Mouse (Mus musculus): ENCODE data around the gene Ppa1. TPM values are rescaled to one million over a fixed set of nuclear protein-coding genes. Genes with fewer than 3 reads are reported as not detected.
"Not testable (repeated sequence)": the region's sequence is repeated elsewhere in the genome, so short reads cannot be mapped to it uniquely, and the experiment has no call there.

Gene Ppa1
- polyA plus RNA-seq (2015; fragmentation: Nextera tagmentation; extraction: Ambion mirVana) = 194 and 195 TPM in 2 replicates

GRCm38 (mm10) chr10:61647790-61648736, at the start of gene Ppa1:
TSS of gene Ppa1 (plus strand) at chr10:61648552.
- ATAC-seq (ENCODE audit: insufficient number of reproducible peaks, insufficient read depth, low FRiP score, low TSS enrichment, low read depth) = peak; percentile 91
- peak within 1 kb of the TSS; percentile 89 for H3K9ac ChIP-seq
- peaks cover 6% of the 10 kb centered on the region; the same call in 1 of the 2 replicates for H3K36me3 ChIP-seq
- peaks cover 19% of the 10 kb centered on the region for H3K4me1 ChIP-seq
- peak within 1 kb of the TSS; percentile 84 for H3K4me3 ChIP-seq
- H3K27ac ChIP-seq = peak within 1 kb of the TSS; percentile 80
- peak within 1 kb of the TSS; percentile 93 for H3K4me2 ChIP-seq
- H3K9me3 ChIP-seq = no peaks in the 10 kb centered on the region
- WGBS = 2% methylated on average over 50 of the region's 50 CpGs
- no peaks in the 10 kb centered on the region for H3K27me3 ChIP-seq

DNA sequence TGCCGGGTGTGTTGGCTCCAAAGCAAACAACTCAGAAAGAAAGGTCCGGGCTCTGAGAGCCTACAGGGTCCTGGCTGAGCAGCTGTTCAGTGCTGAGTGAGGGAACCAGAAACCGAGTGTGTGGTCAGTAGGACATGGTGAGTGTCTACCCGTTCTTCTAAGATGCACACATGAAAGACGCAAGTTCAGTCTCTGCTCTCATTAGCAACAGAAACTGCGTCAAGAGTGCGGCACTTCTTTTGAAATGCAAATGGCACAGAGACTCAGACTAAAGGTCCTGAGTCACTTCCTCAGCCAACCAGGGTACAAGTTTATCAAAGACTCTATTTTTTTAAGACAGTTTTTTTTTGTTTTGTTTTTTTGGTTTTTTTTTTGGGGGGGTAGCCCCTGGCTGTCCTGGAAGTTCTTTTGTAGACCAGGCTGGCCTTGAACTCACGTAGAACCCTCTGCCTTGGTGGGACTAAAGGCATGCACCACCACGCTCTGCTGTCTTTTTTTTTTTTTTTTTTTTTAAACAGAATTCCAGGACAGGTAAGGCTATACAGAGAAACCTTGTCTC, 48.7 kb upstream of the Ppa1 start:
- Histone ChIP-seq H3K27me3 (peaks cover 38% of the 10 kb centered on the region), H3K4me3 (no peak overlapping the region), H3K36me3 (no peaks in the 10 kb centered on the region), H3K4me1 (peaks cover 20% of the 10 kb centered on the region; the same call in 1 of the 2 replicates), H3K9ac (no peak overlapping the region), H3K4me2 (no peak overlapping the region), H3K9me3 (no peaks in the 10 kb centered on the region), H3K27ac (no peak overlapping the region)
- ATAC-seq (ENCODE audit: insufficient number of reproducible peaks, insufficient read depth, low FRiP score, low TSS enrichment, low read depth) = no peak
- 75% methylated on average over 9 of the region's 9 CpGs for WGBS

GRCm38 (mm10) chr10:61602283-61603033, 45.9 kb upstream of the Ppa1 start:
- 8% methylated on average over 14 of the region's 14 CpGs for WGBS
- Histone ChIP-seq H3K4me2 (peak overlapping the region; percentile 42), H3K4me3 (no peak overlapping the region)

GRCm38 (mm10) chr10:61604376-61605065, 43.8 kb upstream of the Ppa1 start:
- ATAC-seq (ENCODE audit: insufficient number of reproducible peaks, insufficient read depth, low FRiP score, low TSS enrichment, low read depth) = no peak
- H3K27ac ChIP-seq = no peak overlapping the region
- no peaks in the 10 kb centered on the region for H3K9me3 ChIP-seq
- WGBS = 71% methylated on average over 10 of the region's 10 CpGs
- peaks cover 13% of the 10 kb centered on the region; the same call in 1 of the 2 replicates for H3K27me3 ChIP-seq
- no peak overlapping the region for H3K9ac ChIP-seq
- H3K36me3 ChIP-seq = no peaks in the 10 kb centered on the region
- 0 out of 2 replicates have a peak, but pooled peaks cover 3% of the 10 kb centered on the region for H3K4me1 ChIP-seq
- H3K4me2 ChIP-seq = no peak overlapping the region
- no peak overlapping the region for H3K4me3 ChIP-seq

More at GRCm38 (mm10) chr10:61602283-61603033, 45.9 kb upstream of the Ppa1 start:
- ATAC-seq (ENCODE audit: insufficient number of reproducible peaks, insufficient read depth, low FRiP score, low TSS enrichment, low read depth) = no peak
- Histone ChIP-seq H3K27me3 (peaks cover 17% of the 10 kb centered on the region), H3K36me3 (no peaks in the 10 kb centered on the region), H3K27ac (no peak overlapping the region), H3K9ac (no peak overlapping the region), H3K4me1 (peaks cover 12% of the 10 kb centered on the region; the same call in 1 of the 2 replicates), H3K9me3 (no peaks in the 10 kb centered on the region)

DNA sequence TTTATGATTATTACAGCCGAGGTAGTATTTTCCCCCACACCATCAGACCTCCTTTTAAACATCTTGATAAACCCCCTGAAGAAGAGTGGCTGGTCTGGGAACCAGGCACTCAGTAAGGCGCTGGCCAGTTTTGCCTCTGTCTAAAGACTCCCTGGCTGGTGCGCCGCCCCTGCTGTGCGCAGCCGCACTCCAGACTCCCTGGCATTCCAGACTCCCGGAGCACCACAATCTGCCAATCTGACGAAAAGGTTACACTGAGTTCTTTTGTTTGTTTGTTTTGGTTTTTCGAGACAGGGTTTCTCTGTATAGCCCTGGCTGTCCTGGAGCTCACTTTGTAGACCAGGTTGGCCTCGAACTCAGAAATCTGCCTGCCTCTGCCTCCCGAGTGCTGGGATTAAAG, 43.0 kb upstream of the Ppa1 start:
- ATAC-seq (ENCODE audit: insufficient number of reproducible peaks, insufficient read depth, low FRiP score, low TSS enrichment, low read depth); H3K9ac ChIP-seq; H3K9me3 ChIP-seq; H3K27ac ChIP-seq; H3K4me3 ChIP-seq; H3K4me2 ChIP-seq; H3K36me3 ChIP-seq; H3K4me1 ChIP-seq: not testable (repeated sequence)
- 66% methylated on average over 11 of the region's 11 CpGs for WGBS
- H3K27me3 ChIP-seq = peaks cover 13% of the 10 kb centered on the region; the same call in 1 of the 2 replicates

GRCm38 (mm10) chr10:61605851-61606250, 42.5 kb upstream of the Ppa1 start:
- Histone ChIP-seq H3K9me3 (no peaks in the 10 kb centered on the region), H3K36me3 (no peaks in the 10 kb centered on the region), H3K27ac (no peak overlapping the region), H3K9ac (no peak overlapping the region), H3K4me3 (no peak overlapping the region), H3K4me2 (no peak overlapping the region), H3K27me3 (peaks cover 13% of the 10 kb centered on the region; the same call in 1 of the 2 replicates), H3K4me1 (peaks cover 3% of the 10 kb centered on the region; the same call in 1 of the 2 replicates)
- WGBS = 15% methylated on average over 8 of the region's 8 CpGs
- no peak for ATAC-seq (ENCODE audit: insufficient number of reproducible peaks, insufficient read depth, low FRiP score, low TSS enrichment, low read depth)

DNA sequence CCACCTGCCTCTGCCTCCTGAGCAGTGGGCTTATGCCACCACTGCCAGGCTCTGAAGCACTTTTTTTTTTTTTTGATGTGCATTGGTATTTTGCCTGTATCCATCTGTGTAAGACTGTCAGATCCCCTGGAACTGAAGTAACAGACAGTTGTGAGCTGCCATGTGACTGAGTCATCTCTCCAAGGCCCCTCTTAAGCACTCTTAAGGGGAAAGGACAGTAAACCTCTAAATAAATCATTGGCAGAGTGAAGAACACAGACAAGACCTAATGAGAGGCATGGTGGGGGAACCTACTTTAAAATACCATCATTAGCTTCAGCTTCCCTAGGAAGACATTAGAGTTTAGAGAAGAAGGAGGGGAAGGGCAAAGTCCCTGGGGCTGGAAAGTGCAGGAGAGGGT, 40.1 kb upstream of the Ppa1 start:
- no peak for ATAC-seq (ENCODE audit: insufficient number of reproducible peaks, insufficient read depth, low FRiP score, low TSS enrichment, low read depth)
- peaks cover 13% of the 10 kb centered on the region; the same call in 1 of the 2 replicates for H3K27me3 ChIP-seq
- H3K9me3 ChIP-seq = no peaks in the 10 kb centered on the region; the same call in 1 of the 2 replicates
- no peak overlapping the region for H3K4me2 ChIP-seq
- no peak overlapping the region for H3K9ac ChIP-seq
- no peak overlapping the region for H3K27ac ChIP-seq
- H3K4me1 ChIP-seq = no peaks in the 10 kb centered on the region; the same call in 1 of the 2 replicates
- H3K4me3 ChIP-seq = no peak overlapping the region
- no peaks in the 10 kb centered on the region for H3K36me3 ChIP-seq

DNA sequence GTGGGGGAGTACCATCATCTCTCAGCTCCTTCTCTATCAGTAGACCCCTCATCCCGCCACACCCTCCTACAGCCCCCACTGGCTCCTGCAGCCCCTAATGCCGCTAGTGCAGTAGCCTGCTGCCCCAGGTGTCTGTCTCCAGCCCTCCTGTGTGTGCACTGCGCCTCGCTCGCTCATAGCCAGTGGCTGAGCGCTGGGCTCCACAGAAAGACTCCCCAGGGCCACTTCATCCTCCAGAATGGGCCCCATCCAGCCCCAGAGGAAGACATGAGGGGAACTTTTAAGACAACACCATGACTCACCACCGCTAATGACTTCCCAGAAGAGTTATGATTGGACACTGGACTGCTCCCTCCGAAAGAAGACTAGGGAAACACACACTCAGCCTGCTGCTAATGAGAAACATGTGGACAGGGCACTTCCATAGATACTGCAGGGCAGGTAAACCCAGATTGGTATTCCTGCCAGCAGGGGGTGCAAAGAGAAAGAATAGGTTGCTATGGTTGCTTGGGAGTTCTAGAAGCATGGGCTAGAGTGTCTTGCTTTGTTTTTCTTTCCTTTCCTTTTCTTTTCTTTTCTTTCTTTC, 37.6 kb upstream of the Ppa1 start:
- no peak overlapping the region for H3K4me2 ChIP-seq
- no peak overlapping the region for H3K9ac ChIP-seq
- H3K4me3 ChIP-seq = no peak overlapping the region
- WGBS = 58% methylated on average over 8 of the region's 8 CpGs
- H3K27ac ChIP-seq = no peak overlapping the region
- no peaks in the 10 kb centered on the region; the same call in 1 of the 2 replicates for H3K4me1 ChIP-seq
- no peaks in the 10 kb centered on the region for H3K36me3 ChIP-seq
- no peaks in the 10 kb centered on the region; the same call in 1 of the 2 replicates for H3K9me3 ChIP-seq
- no peak for ATAC-seq (ENCODE audit: insufficient number of reproducible peaks, insufficient read depth, low FRiP score, low TSS enrichment, low read depth)
- no peaks in the 10 kb centered on the region for H3K27me3 ChIP-seq

- Histone ChIP-seq H3K27ac (no peak overlapping the region), H3K9me3 (no peaks in the 10 kb centered on the region; the same call in 1 of the 2 replicates), H3K4me1 (no peaks in the 10 kb centered on the region; the same call in 1 of the 2 replicates), H3K27me3 (no peaks in the 10 kb centered on the region), H3K36me3 (no peaks in the 10 kb centered on the region), H3K9ac (no peak overlapping the region), H3K4me2 (no peak overlapping the region), H3K4me3 (no peak overlapping the region)
- ATAC-seq (ENCODE audit: insufficient number of reproducible peaks, insufficient read depth, low FRiP score, low TSS enrichment, low read depth) = no peak
- 89% methylated on average over 7 of the region's 7 CpGs for WGBS
Measured at GRCm38 (mm10) chr10:61614311-61614710, 34.0 kb upstream of the Ppa1 start.

GRCm38 (mm10) chr10:61618528-61618927, 29.8 kb upstream of the Ppa1 start:
- H3K27ac ChIP-seq = no peak overlapping the region
- H3K4me1 ChIP-seq = no peaks in the 10 kb centered on the region
- ATAC-seq (ENCODE audit: insufficient number of reproducible peaks, insufficient read depth, low FRiP score, low TSS enrichment, low read depth) = no peak
- H3K9ac ChIP-seq = no peak overlapping the region
- no peak overlapping the region for H3K4me2 ChIP-seq
- 83% methylated on average over 2 of the region's 2 CpGs for WGBS
- H3K36me3 ChIP-seq = no peaks in the 10 kb centered on the region
- H3K4me3 ChIP-seq = no peak overlapping the region
- H3K9me3 ChIP-seq = no peaks in the 10 kb centered on the region
- peaks cover 7% of the 10 kb centered on the region; the same call in 1 of the 2 replicates for H3K27me3 ChIP-seq
